Mouse (Mus musculus) 3T3-L1 (cell line): ENCODE measurements around the gene Hoxa9.

Experiments
- DNase-seq: peaks from one replicate; pipeline ENCODE4 v3.0.0-alpha.2; 2015; ENCODE audit warnings: low read depth, low spot score

Hoxa9 gene

GRCm38 (mm10) chr6:52230516-52231165 is at the start of gene Hoxa9:
Gene Hoxa9, minus strand, starts transcription at chr6:52231089.
- DNase-seq, result no peak

DNA sequence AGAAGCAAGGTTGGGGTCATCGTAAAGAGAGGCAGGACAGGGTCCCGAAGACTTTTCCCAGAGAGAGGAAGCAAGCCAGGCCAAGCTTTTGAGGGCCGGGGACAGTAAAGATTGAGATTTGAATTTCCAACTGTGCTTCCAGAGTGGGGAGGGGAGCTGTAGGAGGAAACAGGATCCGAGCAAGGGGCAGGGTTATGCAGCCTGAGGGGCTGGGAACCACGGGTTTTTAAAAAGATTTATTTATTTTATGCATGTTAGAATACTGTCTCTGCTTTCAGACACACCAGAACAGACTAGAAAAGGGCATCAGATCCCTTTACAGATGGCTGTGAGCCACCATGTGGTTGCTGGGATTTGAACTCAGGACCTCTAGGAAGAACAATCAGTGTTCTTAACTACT is 46.0 kb upstream of the Hoxa9 start:
- DNase-seq, result no peak

DNA sequence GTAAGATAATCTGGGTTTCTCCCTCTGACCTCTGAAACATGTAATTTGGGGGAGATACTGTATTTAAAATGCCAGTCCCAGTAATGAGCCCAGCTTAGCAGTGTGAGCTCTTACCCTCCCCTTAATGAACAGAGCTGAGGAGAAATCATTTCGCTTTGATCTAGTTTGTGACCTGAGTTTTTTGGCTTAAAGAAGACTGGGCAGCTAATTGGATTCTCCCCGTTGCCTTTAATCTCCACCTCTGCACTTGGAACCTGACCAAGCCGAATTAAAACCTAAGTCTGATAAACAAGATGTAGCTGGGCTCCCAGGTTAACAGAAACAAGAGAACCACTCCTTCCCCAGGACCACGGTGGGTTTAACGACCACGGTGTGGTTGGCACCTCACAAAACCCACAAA is 45.5 kb upstream of the Hoxa9 start:
- no peak for DNase-seq

GRCm38 (mm10) chr6:52275563-52276280 is 44.8 kb upstream of the Hoxa9 start:
- no peak for DNase-seq

DNA sequence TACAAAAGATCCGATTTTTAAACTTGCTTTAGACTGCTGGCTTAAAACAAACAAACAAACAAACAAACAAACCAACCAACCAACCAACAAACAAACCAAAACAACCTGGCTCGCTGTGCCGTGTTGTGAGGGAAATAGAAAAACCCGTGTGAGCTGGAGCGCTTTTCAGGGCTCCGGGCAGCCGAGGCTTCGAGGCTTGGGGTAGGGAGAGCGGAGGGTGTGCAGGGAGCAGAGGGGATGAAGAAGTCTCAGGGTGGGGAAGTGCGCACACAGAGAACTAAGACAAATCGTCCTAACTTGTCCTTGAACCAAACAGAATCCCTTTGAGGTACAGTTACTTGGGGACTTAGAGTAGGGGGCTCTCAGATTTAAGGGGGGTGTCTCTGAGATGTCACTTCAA is 43.7 kb upstream of the Hoxa9 start:
- DNase-seq, result no peak

- no peak for DNase-seq
These were observed 42.9 kb upstream of the Hoxa9 start for GRCm38 (mm10) chr6:52273656-52274280.

DNA sequence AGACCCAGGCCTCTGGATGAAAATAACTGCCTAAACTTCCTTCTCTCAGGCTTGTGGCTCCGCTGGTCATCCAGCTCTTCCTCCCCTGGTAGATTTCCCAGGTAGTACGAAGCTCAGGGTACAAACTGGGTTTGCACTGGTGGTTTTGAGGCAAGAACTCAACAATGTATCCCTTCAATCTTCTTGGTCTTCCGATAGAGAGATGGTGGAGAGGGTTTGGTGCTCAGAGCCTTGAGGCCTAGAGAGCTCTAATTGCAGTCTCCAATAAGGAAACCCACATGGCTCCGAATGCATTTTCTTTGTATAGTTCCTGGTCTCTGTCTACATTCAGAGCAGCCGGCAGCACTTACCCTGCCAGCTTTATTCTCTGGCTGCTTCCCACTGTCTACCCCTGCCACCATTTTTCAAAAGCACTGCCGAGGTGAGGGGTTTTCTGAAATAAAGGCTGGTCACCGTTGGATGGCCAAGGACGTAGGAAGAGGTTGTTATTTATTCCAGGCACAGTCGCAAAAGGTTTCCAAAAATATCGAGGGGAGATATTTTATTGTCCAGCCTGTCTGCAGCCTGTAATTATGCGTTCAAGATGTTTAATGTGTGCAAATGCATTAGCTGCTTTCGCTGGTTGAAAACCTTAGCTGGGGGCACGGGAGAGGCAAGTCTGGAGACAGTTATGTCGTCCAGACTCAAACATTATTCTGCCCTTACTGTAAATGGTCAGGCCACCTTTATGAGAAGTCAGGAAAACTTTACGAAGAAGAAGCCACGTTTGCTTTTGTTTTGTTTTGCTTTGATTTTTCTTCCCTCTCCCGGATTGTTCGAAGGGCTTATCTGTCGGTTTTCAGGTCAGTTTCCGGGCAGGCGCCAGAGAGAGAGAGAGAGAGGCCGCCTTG is 42.1 kb upstream of the Hoxa9 start:
- DNase-seq, result no peak

DNA sequence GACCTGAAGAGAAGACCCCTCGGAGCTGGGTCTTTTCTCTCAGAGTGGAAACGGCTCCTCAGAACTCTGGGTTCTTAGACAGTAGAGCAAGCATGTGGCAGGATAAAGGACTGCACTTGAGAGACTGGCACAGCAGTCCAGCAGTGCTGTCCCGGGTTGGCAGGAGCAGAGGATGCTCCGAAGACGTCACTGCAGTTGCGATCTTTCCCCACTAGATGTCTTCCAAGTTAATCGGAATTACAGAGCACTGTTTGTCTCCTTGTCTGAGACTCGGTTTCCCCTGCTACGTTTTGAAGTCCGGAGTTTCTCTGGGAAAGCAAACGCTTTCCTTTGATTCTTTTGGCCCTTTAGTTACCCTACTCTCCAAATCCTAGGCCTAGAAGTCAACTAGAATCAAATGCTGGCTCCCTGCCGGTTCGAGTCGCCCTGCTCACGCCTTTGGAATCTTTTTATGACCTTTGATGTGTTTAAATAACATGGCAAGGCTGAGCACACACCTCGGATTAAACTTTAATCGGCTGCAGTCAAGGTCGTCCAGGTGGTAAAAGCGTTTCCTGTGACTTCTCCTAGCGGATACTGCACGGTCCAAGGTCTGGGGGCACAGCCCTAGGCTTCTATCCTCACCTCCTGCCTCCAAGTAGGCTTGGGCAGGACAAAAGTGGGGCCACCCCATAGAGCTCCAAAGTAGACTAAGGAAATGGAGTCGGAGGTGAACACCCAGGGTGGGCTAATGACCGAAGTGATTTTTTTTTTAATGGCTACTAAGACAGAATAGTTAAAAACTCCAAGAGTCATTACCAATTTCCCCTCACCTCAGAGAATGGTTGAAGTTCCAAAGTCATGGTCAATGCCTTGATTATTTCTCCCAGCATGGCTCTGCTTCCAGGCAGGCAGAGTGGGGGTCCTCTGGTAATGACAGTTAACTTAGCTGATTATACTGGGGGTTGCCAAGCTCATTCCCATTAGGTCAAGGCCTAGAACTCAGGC is 39.9 kb upstream of the Hoxa9 start:
- DNase-seq, result peak; percentile 86

- DNase-seq, result no peak
These were observed 37.9 kb upstream of the Hoxa9 start for GRCm38 (mm10) chr6:52268756-52269155.

- DNase-seq, result no peak
These were observed 37.5 kb upstream of the Hoxa9 start for GRCm38 (mm10) chr6:52268341-52268740.

GRCm38 (mm10) chr6:52267691-52268090 is 36.8 kb upstream of the Hoxa9 start:
- no peak for DNase-seq

DNA sequence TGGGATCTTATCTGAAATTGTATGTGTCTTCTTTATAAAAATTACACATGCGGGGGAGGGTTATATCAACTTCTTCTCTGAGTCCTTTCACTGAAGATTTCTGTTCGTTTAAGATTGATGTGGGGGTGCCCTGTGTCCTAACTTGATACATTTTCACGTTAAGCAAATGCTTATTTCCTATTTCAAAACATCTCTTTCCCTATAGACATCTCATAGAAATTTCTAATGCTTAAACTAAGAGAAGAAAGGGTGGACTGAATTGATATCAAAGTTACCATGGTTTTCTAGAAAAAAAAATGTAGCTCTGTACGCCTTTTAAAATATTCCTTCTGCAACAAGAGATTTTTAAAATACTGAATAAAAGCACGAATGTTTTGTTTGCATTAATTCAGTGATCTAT is 36.3 kb upstream of the Hoxa9 start:
- DNase-seq, result no peak

GRCm38 (mm10) chr6:52266666-52266985 is 35.7 kb upstream of the Hoxa9 start:
- no peak for DNase-seq

DNA sequence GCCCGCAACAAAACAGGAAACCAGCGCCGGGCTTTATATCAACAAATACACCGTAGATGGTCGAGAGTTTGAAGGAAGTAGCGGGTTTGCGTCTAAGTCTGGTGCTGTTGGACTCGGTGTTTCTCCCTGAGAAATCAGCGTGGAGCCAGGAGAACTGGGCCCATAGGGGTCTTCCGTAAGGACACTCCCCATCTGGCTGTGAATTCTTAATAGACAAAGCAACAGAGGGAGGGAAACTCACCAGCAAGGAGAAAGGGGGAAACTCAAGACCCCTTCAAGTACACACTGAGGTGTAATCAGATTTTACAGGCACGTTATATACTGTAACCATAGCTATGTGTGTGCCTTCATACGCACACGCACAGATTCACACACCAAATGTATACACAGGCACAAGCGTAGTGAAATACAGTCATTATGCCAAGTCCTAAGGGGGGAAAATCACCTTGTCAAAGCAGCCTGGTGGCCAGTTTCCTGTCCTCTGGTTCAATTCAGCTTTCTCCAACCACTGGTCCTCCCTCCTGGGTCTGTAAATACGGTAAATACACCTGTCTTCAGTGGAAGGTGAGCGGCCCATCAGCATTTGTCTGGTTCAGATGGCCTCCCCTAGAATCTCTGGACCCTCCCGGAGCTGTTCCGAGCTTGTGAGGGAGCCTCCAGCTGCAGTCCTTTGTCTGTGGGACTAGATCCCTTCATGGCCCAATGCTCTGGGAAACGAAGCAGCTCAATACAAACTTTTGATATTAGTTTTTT is 35.2 kb upstream of the Hoxa9 start:
- no peak for DNase-seq

- no peak for DNase-seq
These were observed 34.5 kb upstream of the Hoxa9 start for GRCm38 (mm10) chr6:52265306-52265912.

GRCm38 (mm10) chr6:52264106-52264790 is 33.4 kb upstream of the Hoxa9 start:
- no peak for DNase-seq

DNA sequence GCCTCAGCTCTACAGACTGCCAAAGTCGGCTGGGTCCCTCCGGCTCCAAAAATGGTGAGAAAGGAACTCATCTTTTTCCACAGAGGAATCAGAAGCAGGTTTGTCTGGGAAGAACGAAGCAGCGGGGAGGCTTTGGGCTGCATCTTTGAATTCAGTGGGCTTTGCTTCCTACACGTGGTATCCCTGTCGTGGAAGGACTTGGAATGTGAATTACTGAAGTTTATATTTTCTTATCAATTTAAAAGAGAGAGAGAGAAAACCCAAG is 32.4 kb upstream of the Hoxa9 start:
- DNase-seq, result no peak

GRCm38 (mm10) chr6:52262463-52263320 is 31.8 kb upstream of the Hoxa9 start:
- DNase-seq, result no peak
